In genomic region chr11:51759941-51760657, GRCm38 (mm10) we compare ENCODE assay signal across 19 mouse cellular contexts. TPM values are rescaled to one million over a fixed set of nuclear protein-coding genes. Genes with fewer than 3 reads are reported as not detected.
DNase-seq lines count a peak whose midpoint lies in the region; ATAC-seq lines count a peak whose summit lies in the region.
"Had no signal": no experiment of that assay in that cellular context is flagged by ENCODE, and none has a peak within 500 bp of the region (broad histone marks: within the 10 kb centered on the region; RNA-seq: fewer than 3 reads in every experiment).

No protein-coding gene starts in this region.

- peak; percentile 46 for DNase-seq in CD4-positive helper T cell, adult 2 months (ENCODE audit: low read depth, low spot score)
- peak; percentile 13 to 36 for DNase-seq in lung, postnatal 4 days
- DNase-seq in right cerebral cortex, postnatal 4 days: no peak
- no peak for DNase-seq in midbrain, embryonic 14.5 days
- DNase-seq in embryo, embryonic 10 days (ENCODE audit: low spot score): no peak
- DNase-seq: adrenal gland, adult 8-10 months; cerebellum, adult 2 months; cerebellum, postnatal 25 days; gastrocnemius, postnatal 36 days; heart, postnatal 36 days; kidney, adult 9 months; kidney, postnatal 25 days had no signal

- WGBS in lung, embryonic 16.5 days: 75% methylated on average over 6 of the region's 6 CpGs
- WGBS in midbrain, embryonic 14.5 days: 86% methylated on average over 6 of the region's 6 CpGs

- ATAC-seq in activated CD4-positive, CD25-positive, alpha-beta regulatory T cell, adult 4 months: peak; percentile 15
- ATAC-seq in lung, embryonic 16.5 days (ENCODE audit: low read depth): no peak
- no peak for ATAC-seq in midbrain, embryonic 14.5 days (ENCODE audit: low FRiP score, low TSS enrichment)
- ATAC-seq: forebrain, embryonic 13.5 days; inflammation-experienced regulatory T-cells, adult 6 months had no signal

- H3K27me3 ChIP-seq in lung, embryonic 16.5 days (ENCODE audit: control insufficient read depth, insufficient read depth, low read depth, low read length): no peaks in the 10 kb centered on the region
- H3K27me3 ChIP-seq in midbrain, embryonic 14.5 days (ENCODE audit: control insufficient read depth, insufficient read depth, low read length): no peaks in the 10 kb centered on the region

- no peak overlapping the region for H3K4me3 ChIP-seq in lung, embryonic 16.5 days (ENCODE audit: low read length)
- H3K4me3 ChIP-seq in midbrain, embryonic 14.5 days (replicated peaks; ENCODE audit: low read depth, low read length): no peak overlapping the region
- H3K4me3 ChIP-seq: forebrain, embryonic 13.5 days; hindbrain, embryonic 13.5 days; neural tube, embryonic 15.5 days had no signal

- H3K9ac ChIP-seq in lung, embryonic 16.5 days (ENCODE audit: low read length): no peak overlapping the region
- no peak overlapping the region for H3K9ac ChIP-seq in midbrain, embryonic 14.5 days (replicated peaks; ENCODE audit: low read length)
- H3K9ac ChIP-seq: forebrain, embryonic 13.5 days; hindbrain, embryonic 13.5 days; neural tube, embryonic 15.5 days had no signal

- H3K27ac ChIP-seq in lung, embryonic 16.5 days (ENCODE audit: low read length): peak overlapping the region; percentile 64
- H3K27ac ChIP-seq in midbrain, embryonic 14.5 days (replicated peaks; ENCODE audit: low read depth, low read length): no peak overlapping the region
- H3K27ac ChIP-seq: forebrain, embryonic 13.5 days; hindbrain, embryonic 13.5 days; neural tube, embryonic 15.5 days had no signal

- no peak overlapping the region for H3K4me2 ChIP-seq in lung, embryonic 16.5 days (ENCODE audit: low read depth, low read length)
- no peak overlapping the region for H3K4me2 ChIP-seq in midbrain, embryonic 14.5 days (ENCODE audit: low read length)
- H3K4me2 ChIP-seq: forebrain, embryonic 13.5 days; hindbrain, embryonic 13.5 days; neural tube, embryonic 15.5 days had no signal

- peaks cover 15% of the 10 kb centered on the region for H3K4me1 ChIP-seq in lung, embryonic 16.5 days (replicated peaks; ENCODE audit: control insufficient read depth, insufficient read depth, low read length)
- H3K4me1 ChIP-seq in midbrain, embryonic 14.5 days (ENCODE audit: control insufficient read depth, insufficient read depth, low read length): peaks cover 26% of the 10 kb centered on the region

- no peaks in the 10 kb centered on the region for H3K36me3 ChIP-seq in lung, embryonic 16.5 days (ENCODE audit: control insufficient read depth, insufficient read depth, low read length)
- no peaks in the 10 kb centered on the region for H3K36me3 ChIP-seq in midbrain, embryonic 14.5 days (ENCODE audit: control insufficient read depth, insufficient read depth, low read length)
- H3K36me3 ChIP-seq: G1E; hindbrain, embryonic 13.5 days; neural tube, embryonic 15.5 days had no signal

- H3K9me3 ChIP-seq in lung, embryonic 16.5 days (ENCODE audit: control insufficient read depth, low read length): no peaks in the 10 kb centered on the region
- H3K9me3 ChIP-seq in midbrain, embryonic 14.5 days (ENCODE audit: control insufficient read depth, low read length): no peaks in the 10 kb centered on the region
- H3K9me3 ChIP-seq: forebrain, embryonic 13.5 days; G1E; hindbrain, embryonic 13.5 days; neural tube, embryonic 15.5 days had no signal

RNA-seq across cellular contexts. Expression of gene Sec24a, which starts 3.3 kb away (rescaled TPM):
- 10 to 100 TPM; 20.9 to 28.3 TPM for polyA plus RNA-seq in activated CD4-positive, CD25-positive, alpha-beta regulatory T cell, adult 4 months (2017; shearing (Covaris generic))
- 12.4 and 13.1 TPM in 2 replicates for polyA plus RNA-seq in lung, embryonic 16.5 days (2015; fragmentation: Nextera tagmentation; extraction: Ambion mirVana)
- polyA plus RNA-seq in midbrain, embryonic 14.5 days (2014; fragmentation: Nextera tagmentation; extraction: Ambion mirVana): 15.0 and 16.9 TPM in 2 replicates

RNA-seq across cellular contexts. Expression of gene Sar1b, which starts 3.4 kb away (rescaled TPM):
- 100 to 1,000 TPM; 152 to 155 TPM for polyA plus RNA-seq in activated CD4-positive, CD25-positive, alpha-beta regulatory T cell, adult 4 months (2017; shearing (Covaris generic))
- polyA plus RNA-seq in lung, embryonic 16.5 days (2015; fragmentation: Nextera tagmentation; extraction: Ambion mirVana): 110 TPM in 2 replicates
- 188 and 211 TPM in 2 replicates for polyA plus RNA-seq in midbrain, embryonic 14.5 days (2014; fragmentation: Nextera tagmentation; extraction: Ambion mirVana)

Comparison
In these comparisons a context has a peak if more than half of its experiments do, and no peak if none do; other contexts are left out.
1. DNase-seq: peak in CD4-positive helper T cell, adult 2 months (single experiment) and lung, postnatal 4 days (2 of 2); none in right cerebral cortex, postnatal 4 days (single experiment), midbrain, embryonic 14.5 days (single experiment) and embryo, embryonic 10 days (single experiment).